Mouse (Mus musculus): ENCODE measurements around the gene Hltf.
"Not testable (repeated sequence)": the region's sequence is repeated elsewhere in the genome, so short reads cannot be mapped to it uniquely, and the experiment has no call there.

The Hltf gene

DNA sequence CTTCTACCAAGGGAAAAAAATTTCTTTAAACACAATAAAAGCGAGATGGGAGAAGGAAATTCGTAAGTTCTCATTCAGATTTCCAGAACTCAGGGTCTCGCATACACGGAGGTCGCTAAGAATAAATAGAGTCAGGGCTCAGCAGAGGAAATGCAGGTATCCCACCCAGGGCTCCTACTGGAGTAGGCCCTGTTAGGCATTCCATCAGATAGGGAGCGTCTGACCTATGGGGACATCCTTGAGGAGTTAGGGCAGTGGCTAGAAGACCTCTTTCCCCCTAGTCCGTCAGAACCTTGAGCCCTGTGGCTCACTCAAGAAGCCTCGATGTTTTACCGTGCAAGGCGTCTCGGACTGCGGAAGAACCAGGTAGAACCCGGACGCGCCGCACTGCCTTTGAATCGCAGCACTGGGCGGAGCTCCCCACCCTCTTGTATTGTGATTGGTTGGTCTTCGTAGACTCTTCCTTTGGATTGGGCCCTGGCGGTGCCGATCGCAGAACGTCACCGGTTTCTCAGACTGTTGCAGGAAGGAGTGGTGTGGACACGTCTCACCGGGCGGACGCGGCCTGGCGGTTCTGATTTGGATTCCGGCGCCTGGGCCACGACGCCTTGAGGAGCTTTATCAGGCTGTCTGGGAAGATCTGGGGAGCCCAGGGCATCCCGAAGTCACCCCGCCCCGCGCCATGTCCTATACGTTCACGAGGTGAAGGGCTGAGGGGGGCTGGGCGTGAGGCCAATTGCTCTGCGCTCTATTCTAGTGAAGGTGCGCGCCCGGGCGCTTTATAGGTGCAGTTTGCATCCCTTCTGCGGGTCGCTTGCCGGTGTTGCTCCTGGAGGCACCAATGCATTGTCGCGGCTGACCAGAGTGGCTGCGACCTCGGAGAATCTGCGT is at the start of gene Hltf:
Hltf (plus strand) TSS at position 506 of the 891 bp plus-strand sequence.
- DNase-seq (ENCODE audit: extremely low read depth, low read depth): peak; percentile 92

DNA sequence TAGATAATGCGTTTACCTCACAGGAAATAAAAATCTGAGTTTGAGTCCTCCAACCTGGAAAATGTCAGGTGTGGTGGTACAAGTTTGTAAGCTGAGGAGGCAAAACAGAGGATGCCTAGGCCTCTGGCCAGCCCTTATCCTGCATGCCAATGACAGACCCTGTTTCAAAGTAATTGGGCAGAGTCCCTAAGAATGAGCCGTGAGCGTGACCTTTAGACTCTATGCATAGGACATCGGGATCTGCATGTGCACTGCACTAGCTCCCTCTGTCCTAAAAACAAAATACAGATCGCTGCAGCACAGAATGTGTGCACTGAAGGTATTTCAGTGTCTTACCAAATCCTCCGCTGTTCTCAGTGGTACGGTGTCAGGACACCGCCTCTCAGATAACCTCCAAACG is 47.1 kb upstream of the Hltf start:
- no peak for DNase-seq (ENCODE audit: extremely low read depth, low read depth)

DNA sequence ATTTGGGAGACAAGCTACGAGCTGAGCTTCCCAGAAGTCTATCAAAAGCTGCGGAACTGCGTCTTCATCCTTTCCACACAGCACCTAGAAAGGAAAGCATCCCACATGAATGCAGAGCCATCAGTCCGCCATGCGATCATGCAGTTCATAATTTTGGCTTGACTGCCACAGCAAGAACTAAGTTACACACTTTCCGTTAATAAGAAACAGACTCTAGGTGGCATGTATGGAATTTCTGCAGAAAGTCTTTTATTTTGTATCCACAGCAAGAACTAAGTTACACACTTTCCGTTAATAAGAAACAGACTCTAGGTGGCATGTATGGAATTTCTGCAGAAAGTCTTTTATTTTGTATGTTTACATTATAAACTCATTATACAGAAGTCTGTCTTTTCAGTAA is 46.7 kb upstream of the Hltf start:
- not testable (repeated sequence) for DNase-seq (ENCODE audit: extremely low read depth, low read depth)

DNA sequence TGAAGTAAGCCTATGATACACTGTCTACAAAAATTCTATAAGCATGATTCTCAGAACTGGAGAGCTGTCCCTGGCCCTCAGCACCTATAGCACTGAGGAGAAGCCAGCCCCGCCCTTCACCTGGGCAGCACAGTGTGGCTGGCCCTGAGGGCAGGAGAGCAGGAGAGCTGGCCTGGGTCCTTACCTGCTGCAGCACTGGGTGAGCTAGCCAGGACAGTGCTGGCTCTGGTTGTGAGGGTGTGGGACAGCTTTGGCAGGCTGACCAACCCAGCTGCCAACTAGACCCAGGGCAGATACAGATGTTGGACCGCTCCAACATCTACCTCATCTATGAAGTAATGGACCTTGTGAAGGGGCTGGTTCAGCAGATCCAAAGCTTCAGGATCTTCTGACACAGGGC is 43.2 kb upstream of the Hltf start:
- DNase-seq (ENCODE audit: extremely low read depth, low read depth): no peak

DNA sequence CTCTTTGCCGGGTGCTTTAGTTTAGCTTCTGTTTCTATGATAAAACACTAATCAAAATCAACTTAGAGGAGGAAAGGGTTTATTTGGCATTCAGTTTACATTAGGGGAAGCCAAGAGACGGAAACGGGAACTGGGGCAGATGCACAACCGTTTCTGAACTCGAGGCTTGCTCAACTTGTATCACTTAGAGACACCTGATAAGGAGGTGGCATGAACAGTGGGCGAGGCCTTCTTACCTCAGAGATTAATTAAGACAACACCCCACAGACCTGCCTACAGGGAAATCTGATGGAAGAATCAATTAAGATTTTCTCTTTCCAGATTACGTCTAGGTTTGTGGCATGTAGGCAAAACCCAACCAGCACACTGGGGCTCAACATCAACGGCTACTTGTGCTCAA is 39.5 kb upstream of the Hltf start:
- DNase-seq (ENCODE audit: extremely low read depth, low read depth): no peak

DNA sequence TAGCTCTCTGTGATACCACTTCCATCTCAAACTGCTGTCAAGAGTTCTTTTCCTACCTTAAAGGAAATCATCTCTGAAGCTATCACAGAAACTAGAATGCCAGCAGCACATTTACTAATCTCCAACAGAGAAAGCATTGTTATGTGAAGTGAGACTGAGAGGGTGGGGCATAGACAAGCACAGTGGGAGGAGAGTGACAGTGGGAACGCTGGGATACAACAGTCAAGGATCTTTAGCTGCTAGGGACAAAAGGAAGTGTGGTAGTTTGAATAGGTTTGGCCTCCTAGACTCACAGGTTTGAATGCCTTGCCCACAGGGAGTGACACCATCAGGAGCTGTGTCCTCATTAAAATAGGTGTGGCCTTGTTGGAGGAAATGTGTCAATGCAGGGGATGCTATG is 33.8 kb upstream of the Hltf start:
- DNase-seq (ENCODE audit: extremely low read depth, low read depth): no peak

DNA sequence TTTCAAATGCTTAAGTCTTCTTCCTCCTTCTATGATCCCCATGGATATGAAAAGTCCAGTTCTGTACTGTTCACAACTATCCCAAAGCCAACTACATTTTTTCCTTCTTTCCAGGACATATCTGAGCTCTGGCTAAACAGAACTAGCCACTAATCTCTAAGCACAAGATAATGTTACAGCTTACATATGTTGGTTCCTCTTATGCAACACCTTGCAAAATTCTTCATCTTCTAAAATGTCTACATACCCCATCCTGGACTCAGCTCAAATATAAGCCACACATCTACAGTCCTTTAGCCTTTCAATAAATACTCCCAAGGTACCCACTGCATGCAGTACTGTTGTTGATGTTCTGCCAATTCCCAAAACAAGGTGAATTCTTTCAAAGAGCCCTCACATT is 31.1 kb upstream of the Hltf start:
- no peak for DNase-seq (ENCODE audit: extremely low read depth, low read depth)

DNA sequence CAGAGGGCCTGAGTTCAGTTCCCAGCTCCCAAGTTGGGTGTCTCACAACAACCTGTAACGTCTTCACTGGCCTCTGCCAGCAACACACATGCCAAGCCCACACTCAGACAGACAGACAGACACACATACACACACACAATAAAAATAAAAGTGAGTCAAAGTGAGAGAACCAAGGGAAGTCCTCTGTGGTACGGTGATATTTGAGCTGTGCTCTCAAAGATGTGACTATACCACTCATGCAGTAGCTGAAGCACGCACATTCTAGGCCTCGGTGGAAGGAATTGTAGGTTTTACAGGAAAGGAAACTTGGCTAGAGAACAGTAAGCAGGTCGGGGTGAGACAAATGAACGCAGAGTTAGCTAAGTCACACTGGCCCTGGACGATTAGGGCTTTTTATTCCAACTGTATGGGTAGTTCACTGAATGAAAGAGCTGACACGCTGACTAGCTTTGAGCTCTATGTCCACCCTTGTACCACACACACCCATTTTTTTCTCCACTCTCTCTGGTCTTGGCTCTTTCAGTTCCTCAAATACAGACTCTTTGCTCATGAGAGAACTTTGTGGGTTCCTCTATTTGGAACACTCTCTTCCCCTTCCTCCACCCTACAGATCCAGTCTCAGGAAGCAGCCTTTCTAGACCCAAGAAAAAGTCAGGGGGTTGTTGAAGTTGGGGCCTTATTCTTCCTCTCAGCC is 30.5 kb upstream of the Hltf start:
- peak; percentile 67 for DNase-seq (ENCODE audit: extremely low read depth, low read depth)

DNA sequence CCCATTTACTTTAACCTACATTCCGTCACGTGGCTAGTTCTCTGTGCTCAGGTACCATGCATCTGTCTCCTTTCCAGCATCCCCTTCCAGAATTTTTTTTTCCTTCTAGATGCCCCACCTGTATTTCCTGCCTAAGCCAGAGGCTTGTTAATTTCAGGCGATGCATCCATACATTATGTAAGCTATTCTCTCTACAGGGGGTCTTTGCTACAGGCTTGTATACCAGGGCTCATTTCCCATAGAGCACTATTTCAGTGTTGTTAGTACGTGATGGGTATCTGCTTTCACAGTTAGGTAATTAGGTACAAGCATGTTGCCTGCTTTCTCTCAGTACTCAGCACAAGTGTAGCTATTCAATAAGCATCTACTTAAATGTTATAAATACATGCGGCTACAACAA is 29.8 kb upstream of the Hltf start:
- DNase-seq (ENCODE audit: extremely low read depth, low read depth): no peak

DNA sequence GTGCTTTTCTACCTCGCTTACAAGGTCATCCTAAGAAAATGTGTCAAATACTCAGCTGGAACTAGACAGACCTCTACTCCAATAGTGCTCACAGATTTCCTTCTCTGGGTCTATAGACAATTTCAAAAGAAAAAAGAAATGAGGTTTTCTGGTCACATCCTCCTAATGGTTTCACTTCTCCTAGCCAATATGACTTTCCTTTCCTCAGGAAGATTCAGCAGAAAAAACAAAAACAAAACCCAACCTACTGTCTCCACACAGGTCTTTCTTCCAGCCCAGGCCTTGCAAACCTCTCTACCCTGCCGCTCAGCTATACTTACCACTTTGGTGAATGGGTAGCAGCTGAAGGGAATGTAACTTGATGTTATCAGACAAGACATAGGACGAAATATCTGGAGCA is 29.0 kb upstream of the Hltf start:
- DNase-seq (ENCODE audit: extremely low read depth, low read depth): no peak

DNA sequence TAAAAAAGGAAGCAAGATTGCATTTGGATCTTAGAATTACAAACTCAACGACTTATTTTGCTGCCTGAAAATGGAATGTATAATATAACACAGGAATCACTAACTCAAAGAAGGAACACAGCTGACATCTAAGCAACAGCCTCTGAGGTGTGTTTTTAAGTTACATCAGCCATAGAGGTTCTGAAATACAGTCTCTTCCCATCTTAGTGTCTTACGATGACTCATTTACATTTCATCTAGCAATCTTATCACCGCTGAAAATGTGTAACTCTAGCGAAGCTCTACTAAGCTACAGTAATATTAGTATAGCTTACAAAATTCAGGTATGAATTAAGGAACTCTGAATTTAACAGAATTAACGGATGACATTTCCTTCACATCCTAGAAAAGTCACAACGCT is 26.8 kb upstream of the Hltf start:
- DNase-seq (ENCODE audit: extremely low read depth, low read depth): no peak

DNA sequence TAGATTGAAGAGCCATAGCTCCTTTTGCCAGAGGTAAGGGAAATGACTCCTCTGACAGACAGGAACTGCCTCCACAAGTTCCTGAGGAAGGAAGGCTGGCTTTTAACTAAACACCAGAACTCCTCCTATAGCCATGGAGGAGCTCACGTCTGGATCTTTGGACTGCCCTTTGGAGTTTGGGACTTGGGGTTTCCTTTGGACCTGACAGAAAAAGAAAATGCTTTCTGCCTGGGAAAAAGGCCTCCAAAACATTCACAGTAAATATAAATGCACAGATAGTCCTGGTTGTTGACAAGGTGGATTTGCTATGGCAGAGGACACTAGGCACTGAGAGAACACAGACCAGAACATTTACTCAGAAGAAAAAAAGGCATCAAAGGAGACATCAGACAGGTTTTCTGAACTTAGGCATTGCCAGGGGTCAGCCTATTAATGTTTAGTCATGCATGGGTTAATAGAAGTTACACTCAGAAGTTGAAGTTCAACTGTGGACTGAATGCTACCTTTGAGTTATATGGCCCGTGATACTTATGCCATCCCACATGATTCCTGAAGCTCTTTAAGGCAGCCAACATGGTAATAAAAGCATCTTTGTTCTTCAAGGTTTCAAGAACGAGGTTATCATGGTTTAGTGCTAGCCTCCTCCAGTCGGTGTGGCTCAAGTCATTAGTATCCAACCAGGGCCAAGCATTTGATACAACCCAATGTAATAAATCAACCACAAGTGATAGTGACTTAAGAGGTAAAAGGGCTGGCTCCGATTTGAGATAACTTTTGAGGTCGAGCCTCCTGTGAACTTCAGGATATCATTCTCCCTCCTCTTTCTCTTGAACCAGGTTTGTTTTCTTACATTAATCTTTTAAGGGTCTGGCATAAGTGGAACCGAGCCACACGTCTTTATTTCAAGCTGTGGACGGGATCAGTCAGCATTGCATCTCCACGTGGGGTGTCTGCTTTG is 23.6 kb upstream of the Hltf start:
- DNase-seq (ENCODE audit: extremely low read depth, low read depth): no peak

DNA sequence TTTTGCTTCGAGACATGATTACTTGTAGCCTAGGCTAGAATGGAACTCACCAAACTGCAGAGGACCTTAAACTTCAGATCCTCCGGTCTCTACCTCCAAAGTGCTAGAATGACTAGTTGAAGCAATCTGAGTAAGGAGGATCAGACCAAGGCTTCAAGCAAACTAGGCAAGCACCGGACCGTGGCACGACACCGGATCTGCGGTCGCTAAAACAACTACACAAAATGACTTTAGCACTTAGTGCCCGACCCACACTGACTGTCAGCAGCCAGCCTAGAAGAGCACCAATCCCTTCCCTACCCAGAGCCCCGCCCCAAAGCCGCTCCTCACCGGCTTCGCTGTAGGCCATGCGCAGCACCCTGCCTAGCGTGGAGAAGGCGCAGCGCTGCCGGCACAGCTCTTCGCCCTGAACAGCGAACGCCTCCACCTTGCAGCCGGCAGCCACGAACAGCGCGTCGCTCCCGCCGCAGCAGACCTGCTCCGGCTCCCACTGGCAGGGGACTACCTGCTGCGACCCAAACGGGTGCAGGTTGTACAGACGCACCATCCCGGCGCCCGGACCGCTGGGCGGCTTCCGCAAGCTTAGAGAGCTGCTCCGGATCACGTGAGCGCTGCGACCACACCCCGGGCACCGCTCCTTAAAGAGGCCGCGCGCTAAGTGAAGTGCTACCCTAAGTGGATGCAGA is 22.7 kb upstream of the Hltf start, which contains the start of gene Hps3:
Hps3 (minus strand) TSS at position 597 of the 686 bp plus-strand sequence.
- DNase-seq (ENCODE audit: extremely low read depth, low read depth): peak; percentile 82

DNA sequence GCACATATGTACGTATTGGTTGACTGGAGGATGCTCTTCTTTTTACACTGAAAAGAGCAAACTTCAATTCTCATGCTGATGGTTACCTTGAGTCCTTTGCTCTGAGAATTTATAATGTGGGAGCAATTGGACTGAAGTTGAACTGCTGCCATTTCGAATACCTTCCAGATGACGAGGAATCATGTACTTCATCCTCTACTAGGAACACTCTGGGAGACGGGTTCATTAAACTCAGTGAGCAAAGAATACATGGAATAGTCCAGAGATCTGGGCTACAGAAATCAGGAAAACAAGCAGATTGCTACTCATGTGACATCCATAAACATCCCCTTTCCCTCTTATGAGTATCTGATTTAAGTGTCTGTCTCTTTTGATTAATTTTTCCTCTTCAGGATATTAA is 21.5 kb upstream of the Hltf start:
- no peak for DNase-seq (ENCODE audit: extremely low read depth, low read depth)

DNA sequence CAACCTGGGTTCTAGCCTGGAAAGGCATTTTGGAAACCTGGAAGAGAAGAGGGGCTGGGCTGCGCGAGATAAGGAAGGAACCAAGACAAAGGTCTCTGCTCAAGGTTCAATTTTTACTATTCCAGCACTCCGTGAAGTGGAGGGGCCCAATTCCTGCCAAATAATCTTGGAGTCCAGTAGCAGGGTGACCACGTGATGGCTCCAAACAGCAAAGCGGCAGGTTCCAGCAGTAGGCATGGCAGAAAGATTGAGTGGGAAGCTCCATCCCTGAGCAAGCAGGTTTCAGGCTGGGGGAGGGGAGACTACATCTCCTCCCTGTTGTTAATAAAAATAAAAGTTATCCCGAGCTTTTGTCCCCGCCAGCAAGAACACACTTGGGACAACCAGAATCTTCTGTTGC is 16.1 kb upstream of the Hltf start:
- DNase-seq (ENCODE audit: extremely low read depth, low read depth): not testable (repeated sequence)

DNA sequence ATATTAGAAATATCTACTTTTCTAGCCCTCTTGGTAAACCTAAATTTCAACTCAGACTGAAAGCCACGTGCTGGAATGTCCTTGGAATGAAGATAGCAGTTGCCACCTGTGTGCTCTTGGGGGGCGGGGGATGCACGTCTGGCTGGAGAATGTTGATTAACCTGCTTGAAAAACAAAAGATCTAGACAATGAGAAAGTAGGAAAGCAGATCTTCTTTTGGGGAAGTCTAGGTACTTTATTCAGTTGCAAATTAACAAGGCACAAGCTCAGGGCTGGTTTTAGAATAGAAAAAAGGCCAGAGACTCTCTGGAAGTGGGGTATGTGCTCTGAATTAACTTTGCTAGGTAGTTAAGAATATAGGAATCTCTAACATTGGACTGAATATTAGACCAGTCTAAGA is 12.9 kb upstream of the Hltf start:
- DNase-seq (ENCODE audit: extremely low read depth, low read depth): not testable (repeated sequence)

DNA sequence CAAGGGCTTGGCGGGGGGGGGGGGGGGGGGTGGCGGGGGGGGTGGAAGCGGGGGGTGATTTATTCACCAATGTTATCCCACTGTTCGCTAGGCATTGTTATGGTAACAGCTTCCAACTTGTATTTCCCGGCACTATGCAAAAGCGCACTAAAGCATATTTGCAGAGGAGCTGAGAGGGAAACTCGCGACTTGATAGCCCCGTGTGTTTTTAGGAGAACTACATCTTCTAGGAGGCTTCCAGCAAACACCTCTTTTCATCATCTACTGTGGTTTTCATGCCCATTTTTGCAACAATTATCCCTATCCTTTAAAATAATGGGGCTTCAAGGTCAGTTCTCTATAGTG is 558 bp downstream of the Hltf start:
- DNase-seq (ENCODE audit: extremely low read depth, low read depth): no peak

DNA sequence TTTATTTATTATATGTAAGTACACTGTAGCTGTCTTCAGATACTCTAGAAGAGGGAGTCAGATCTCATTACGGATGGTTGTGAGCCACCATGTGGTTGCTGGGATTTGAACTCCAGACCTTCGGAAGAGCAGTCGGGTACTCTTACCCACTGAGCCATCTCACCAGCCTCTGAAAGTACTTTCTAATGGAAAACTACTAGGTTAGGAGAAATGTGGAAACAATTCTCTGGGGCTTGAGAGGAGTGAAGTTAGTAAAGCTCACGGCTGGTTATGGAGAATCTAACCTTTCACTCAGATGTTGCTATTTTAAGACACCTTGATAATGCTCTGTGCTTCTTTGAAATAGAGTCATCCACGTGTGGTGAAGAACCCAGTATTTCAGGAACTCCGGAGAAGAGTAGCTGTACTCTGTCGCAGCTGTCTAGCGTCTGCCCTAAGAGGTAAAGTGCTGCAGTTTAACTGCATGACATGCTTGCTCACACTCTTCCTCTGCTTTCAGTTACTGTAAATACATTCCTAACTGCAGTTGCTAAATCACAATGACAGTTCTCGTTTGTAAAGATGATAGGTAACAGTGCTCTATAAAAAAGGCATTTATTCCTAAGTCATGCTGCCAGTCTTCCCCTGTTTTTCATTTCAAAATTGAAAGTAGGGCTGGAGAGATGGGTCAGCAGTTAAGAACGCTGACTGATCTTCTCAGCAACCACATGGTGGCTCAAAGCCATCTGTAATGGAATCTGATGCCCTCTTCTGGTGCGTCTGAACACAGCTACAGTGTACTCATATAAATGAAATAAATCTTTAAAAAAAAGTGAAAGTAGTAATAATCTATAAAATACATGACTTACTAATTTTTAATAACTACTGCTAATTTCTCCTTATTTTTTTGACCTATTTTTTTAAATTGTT is 18.8 kb downstream of the Hltf start:
- DNase-seq (ENCODE audit: extremely low read depth, low read depth): no peak

DNA sequence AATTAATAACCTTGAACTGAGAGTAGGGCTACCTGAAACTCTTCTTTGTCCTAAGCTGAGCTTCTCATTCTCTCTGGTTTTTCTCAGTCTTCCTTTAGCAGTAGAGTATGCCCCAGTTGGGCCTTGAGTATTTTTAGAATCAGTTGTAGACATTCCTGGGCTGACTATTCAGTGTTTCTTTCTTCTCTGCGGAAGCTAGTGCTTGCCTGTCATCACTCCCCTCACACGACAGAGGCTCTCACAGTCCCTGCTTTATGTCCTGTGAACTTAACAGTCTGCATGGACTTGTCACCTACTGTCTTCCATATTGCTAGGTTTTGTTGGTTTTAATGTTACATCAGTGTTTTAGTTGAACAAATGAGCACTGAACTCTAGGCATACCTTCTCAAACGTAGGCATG is 24.6 kb downstream of the Hltf start:
- DNase-seq (ENCODE audit: extremely low read depth, low read depth): no peak

DNA sequence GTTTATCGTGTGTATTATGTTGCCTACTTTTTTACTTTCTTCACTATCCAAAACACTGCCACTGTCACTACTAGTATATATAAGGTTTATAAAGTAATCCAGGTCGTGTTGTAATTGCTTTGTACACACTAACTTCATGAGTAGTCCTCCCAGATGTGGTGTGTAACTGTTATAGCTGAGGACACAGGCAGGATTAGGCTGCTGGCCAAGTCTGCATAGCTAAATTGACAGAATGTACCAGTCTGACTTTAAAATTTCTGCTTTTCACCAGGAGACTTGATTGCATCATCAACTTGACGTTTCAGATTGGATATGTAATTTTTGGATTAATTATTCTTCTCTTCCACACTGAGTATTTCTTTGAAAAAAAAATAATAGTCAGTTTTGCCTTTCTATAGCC is 46.2 kb downstream of the Hltf start:
- DNase-seq (ENCODE audit: extremely low read depth, low read depth): no peak
